Mouse (Mus musculus): Measurements from ENCODE around the gene Isy1. TPM values are rescaled to one million over a fixed set of nuclear protein-coding genes. Genes with fewer than 3 reads are reported as not detected.

Gene Isy1
- total and polyA plus RNA-seq, 2 experiments from 2014 or later: 22.5 to 25.9 TPM

GRCm38 (mm10) chr6:87879010-87879409 lies 40.4 kb upstream of the Isy1 start:
- no peak overlapping the region for H3K27ac ChIP-seq (ENCODE audit: low read depth, low read length)
- no peak overlapping the region for H3K9ac ChIP-seq (replicated peaks; ENCODE audit: low read length, poor library complexity, severe bottlenecking)
- H3K4me3 ChIP-seq (ENCODE audit: low read depth, low read length): no peak overlapping the region
- H3K36me3 ChIP-seq (ENCODE audit: insufficient read depth, low read length): no peaks in the 10 kb centered on the region
- no peak overlapping the region for H3K4me2 ChIP-seq (ENCODE audit: low read depth, low read length, poor library complexity, severe bottlenecking)
- no peak for TF ChIP-seq CTCF (IDR thresholded peaks at IDR 0.05)
- DNase-seq (ENCODE audit: low spot score): no peak
- no peaks in the 10 kb centered on the region for H3K4me1 ChIP-seq (ENCODE audit: insufficient read depth, low read length)
- no peak for ATAC-seq (ENCODE audit: low FRiP score)
- 64% methylated on average over 4 of the region's 4 CpGs for WGBS
- no peaks in the 10 kb centered on the region for H3K9me3 ChIP-seq (ENCODE audit: low read length)
- no peaks in the 10 kb centered on the region for H3K27me3 ChIP-seq (ENCODE audit: insufficient read depth, low read length)

- Histone ChIP-seq H3K9me3 (ENCODE audit: low read length) (no peaks in the 10 kb centered on the region), H3K36me3 (ENCODE audit: insufficient read depth, low read length) (no peaks in the 10 kb centered on the region), H3K27ac (ENCODE audit: low read depth, low read length) (no peak overlapping the region), H3K4me2 (ENCODE audit: low read depth, low read length, poor library complexity, severe bottlenecking) (no peak overlapping the region), H3K9ac (replicated peaks; ENCODE audit: low read length, poor library complexity, severe bottlenecking) (no peak overlapping the region), H3K4me3 (ENCODE audit: low read depth, low read length) (no peak overlapping the region), H3K4me1 (ENCODE audit: insufficient read depth, low read length) (no peaks in the 10 kb centered on the region), H3K27me3 (ENCODE audit: insufficient read depth, low read length) (no peaks in the 10 kb centered on the region)
- DNase-seq (ENCODE audit: low spot score) (no peak), ATAC-seq (ENCODE audit: low FRiP score) (no peak)
- WGBS: 80% methylated on average over 13 of the region's 13 CpGs
- no peak for TF ChIP-seq CTCF (IDR thresholded peaks at IDR 0.05)
These were observed 37.6 kb upstream of the Isy1 start for GRCm38 (mm10) chr6:87876068-87876643.

DNA sequence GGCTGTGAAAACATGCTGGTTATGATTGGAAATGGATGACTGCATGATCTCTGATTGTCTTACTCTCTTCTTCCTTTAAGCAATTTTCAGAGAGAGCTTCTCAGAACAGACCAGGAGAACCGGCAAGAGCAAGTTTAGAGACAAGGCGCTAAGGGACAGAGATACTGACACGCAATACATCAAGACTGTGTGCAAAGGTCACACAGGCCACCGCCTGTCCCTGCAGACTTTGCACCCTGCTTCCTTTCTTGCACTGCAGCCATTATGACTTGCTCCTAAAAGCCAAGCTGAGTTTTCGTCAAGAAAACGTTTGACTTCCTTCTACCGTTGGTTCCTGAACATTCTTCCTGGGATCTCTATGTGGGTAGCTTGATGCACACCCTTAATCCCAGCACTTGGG lies 37.0 kb upstream of the Isy1 start:
- DNase-seq (ENCODE audit: low spot score): no peak
- Histone ChIP-seq H3K36me3 (ENCODE audit: insufficient read depth, low read length) (no peaks in the 10 kb centered on the region), H3K4me3 (ENCODE audit: low read depth, low read length) (no peak overlapping the region), H3K9ac (replicated peaks; ENCODE audit: low read length, poor library complexity, severe bottlenecking) (no peak overlapping the region), H3K27me3 (ENCODE audit: insufficient read depth, low read length) (no peaks in the 10 kb centered on the region), H3K4me1 (ENCODE audit: insufficient read depth, low read length) (no peaks in the 10 kb centered on the region), H3K9me3 (ENCODE audit: low read length) (no peaks in the 10 kb centered on the region), H3K27ac (ENCODE audit: low read depth, low read length) (no peak overlapping the region), H3K4me2 (ENCODE audit: low read depth, low read length, poor library complexity, severe bottlenecking) (no peak overlapping the region)
- ATAC-seq (ENCODE audit: low FRiP score): no peak
- 92% methylated on average over 7 of the region's 7 CpGs for WGBS
- TF ChIP-seq CTCF (IDR thresholded peaks at IDR 0.05): no peak

- no peaks in the 10 kb centered on the region for H3K4me1 ChIP-seq (ENCODE audit: insufficient read depth, low read length)
- no peaks in the 10 kb centered on the region for H3K36me3 ChIP-seq (ENCODE audit: insufficient read depth, low read length)
- DNase-seq (ENCODE audit: low spot score): no peak
- ATAC-seq (ENCODE audit: low FRiP score): no peak
- H3K9me3 ChIP-seq (ENCODE audit: low read length): no peaks in the 10 kb centered on the region
- 76% methylated on average over 1 of the region's 1 CpGs for WGBS
- H3K4me2 ChIP-seq (ENCODE audit: low read depth, low read length, poor library complexity, severe bottlenecking): no peak overlapping the region
- H3K27ac ChIP-seq (ENCODE audit: low read depth, low read length): no peak overlapping the region
- no peaks in the 10 kb centered on the region for H3K27me3 ChIP-seq (ENCODE audit: insufficient read depth, low read length)
- no peak overlapping the region for H3K4me3 ChIP-seq (ENCODE audit: low read depth, low read length)
- no peak for TF ChIP-seq CTCF (IDR thresholded peaks at IDR 0.05)
- H3K9ac ChIP-seq (replicated peaks; ENCODE audit: low read length, poor library complexity, severe bottlenecking): no peak overlapping the region
These were observed 36.5 kb upstream of the Isy1 start for GRCm38 (mm10) chr6:87875083-87875482.

DNA sequence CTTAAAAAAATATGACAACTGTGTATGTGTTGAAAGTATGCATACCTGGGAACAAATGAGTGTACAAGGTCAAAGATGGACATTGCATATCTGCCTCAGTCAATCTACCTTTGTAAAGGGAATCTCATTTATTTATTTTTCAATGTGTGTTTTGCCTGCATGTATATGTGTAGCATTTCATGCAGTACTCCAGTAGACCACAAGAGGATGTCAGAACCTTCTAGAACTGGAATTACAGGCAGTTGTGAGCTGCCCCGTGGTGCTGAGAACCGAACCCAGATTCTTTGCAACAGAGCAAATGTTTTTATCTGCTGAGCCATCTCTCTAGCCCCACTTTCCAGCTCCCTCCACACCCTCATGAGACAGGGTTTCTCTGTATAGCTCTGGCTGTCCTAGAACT lies 35.4 kb upstream of the Isy1 start:
- H3K4me1 ChIP-seq (ENCODE audit: insufficient read depth, low read length): no peaks in the 10 kb centered on the region
- H3K4me2 ChIP-seq (ENCODE audit: low read depth, low read length, poor library complexity, severe bottlenecking): no peak overlapping the region
- no peak overlapping the region for H3K4me3 ChIP-seq (ENCODE audit: low read depth, low read length)
- DNase-seq (ENCODE audit: low spot score) (no peak), ATAC-seq (ENCODE audit: low FRiP score) (no peak)
- no peak for TF ChIP-seq CTCF (IDR thresholded peaks at IDR 0.05)
- H3K9me3 ChIP-seq (ENCODE audit: low read length): no peaks in the 10 kb centered on the region
- H3K9ac ChIP-seq (replicated peaks; ENCODE audit: low read length, poor library complexity, severe bottlenecking): no peak overlapping the region
- no peak overlapping the region for H3K27ac ChIP-seq (ENCODE audit: low read depth, low read length)
- no peaks in the 10 kb centered on the region for H3K36me3 ChIP-seq (ENCODE audit: insufficient read depth, low read length)
- H3K27me3 ChIP-seq (ENCODE audit: insufficient read depth, low read length): no peaks in the 10 kb centered on the region
- WGBS: 91% methylated on average over 2 of the region's 2 CpGs

DNA sequence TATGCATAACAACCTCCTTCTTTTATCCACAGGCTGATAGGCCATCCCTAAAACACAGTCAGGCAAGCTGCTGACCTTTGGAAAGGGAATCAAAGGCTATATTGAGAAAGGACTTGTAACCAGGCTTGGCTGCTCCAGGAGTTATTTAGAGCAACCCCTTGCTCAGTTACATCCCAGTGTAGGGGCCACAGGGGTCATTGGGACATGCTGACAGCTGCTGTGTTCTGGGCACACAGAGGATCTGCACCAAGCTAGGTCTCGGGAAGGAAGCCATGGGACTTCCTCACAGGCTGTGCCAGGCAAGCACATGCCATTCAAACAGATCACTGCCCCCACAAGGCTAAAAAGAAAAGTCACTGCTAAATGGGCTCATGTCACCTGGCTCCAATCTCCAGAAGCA lies 34.5 kb upstream of the Isy1 start:
- Histone ChIP-seq H3K9me3 (ENCODE audit: low read length) (no peaks in the 10 kb centered on the region), H3K36me3 (ENCODE audit: insufficient read depth, low read length) (no peaks in the 10 kb centered on the region), H3K27ac (ENCODE audit: low read depth, low read length) (no peak overlapping the region), H3K4me1 (ENCODE audit: insufficient read depth, low read length) (no peaks in the 10 kb centered on the region), H3K27me3 (ENCODE audit: insufficient read depth, low read length) (no peaks in the 10 kb centered on the region), H3K9ac (replicated peaks; ENCODE audit: low read length, poor library complexity, severe bottlenecking) (no peak overlapping the region), H3K4me2 (ENCODE audit: low read depth, low read length, poor library complexity, severe bottlenecking) (no peak overlapping the region), H3K4me3 (ENCODE audit: low read depth, low read length) (no peak overlapping the region)
- no peak for ATAC-seq (ENCODE audit: low FRiP score)
- no peak for TF ChIP-seq CTCF (IDR thresholded peaks at IDR 0.05)
- WGBS: 43% methylated on average over 1 of the region's 1 CpGs
- no peak for DNase-seq (ENCODE audit: low spot score)

Data from midbrain, postnatal 0 days (tissue).